Mouse (Mus musculus) erythroblast, embryonic 14.5 days (primary cell): ENCODE results near the gene Stub1. TPM values are rescaled to one million over a fixed set of nuclear protein-coding genes. Genes with fewer than 3 reads are reported as not detected.
A peak's percentile ranks its signal among the peaks of the same experiment; 100 is the strongest.

Experiments used
- H3K27me3 ChIP-seq: 2 replicates; pipeline ENCODE4 v1.6.1; 2012; ENCODE audit warnings: inconsistent platforms; ENCODE audit not compliant: control insufficient read depth
- H3K36me3 ChIP-seq: 2 replicates; pipeline ENCODE4 v1.6.1; 2012; ENCODE audit warnings: mild to moderate bottlenecking, inconsistent platforms; ENCODE audit not compliant: control insufficient read depth
- H3K4me1 ChIP-seq: 2 replicates; pipeline ENCODE4 v1.6.1; 2012; ENCODE audit warnings: inconsistent platforms; ENCODE audit not compliant: control insufficient read depth
- H3K4me3 ChIP-seq: replicated peaks from 2 replicates; pipeline ENCODE3; 2012; ENCODE audit warnings: moderate library complexity, mild to moderate bottlenecking, inconsistent platforms
- H3K9me3 ChIP-seq: 2 replicates; pipeline ENCODE4 v1.6.1; 2012; ENCODE audit warnings: low read length, inconsistent platforms, mixed read lengths; ENCODE audit not compliant: control insufficient read depth
- GATA1 ChIP-seq: IDR thresholded peaks from 2 replicates; pipeline ENCODE4 v1.6.1; 2012; ENCODE audit warnings: low read length, inconsistent platforms, mixed read lengths
- TAL1 ChIP-seq: IDR thresholded peaks from 3 replicates; pipeline ENCODE4 v1.6.1; 2012; ENCODE audit warnings: low read length, inconsistent platforms, mixed read lengths
- polyA plus RNA-seq: library from polyadenylated mRNA; stranded (reverse); fragments of >175 nt; gene quantifications from 2 replicates; pipeline ENCODE4 v1.2.3, GENCODE M21; 2012

Gene Stub1
- polyA plus RNA-seq, 1 experiment = 10.6 TPM

GRCm38 (mm10) chr17:25828712-25829557 lies 4.3 kb downstream of the Stub1 start, which contains the start of gene Jmjd8:
Jmjd8 (plus strand) TSS chr17:25828867.
- H3K4me1 ChIP-seq = peaks cover 93% of the 10 kb centered on the region
- TF ChIP-seq TAL1 (no peak), GATA1 (no peak; the same call in 1 of the 2 replicates)
- H3K27me3 ChIP-seq = no peaks in the 10 kb centered on the region
- no peaks in the 10 kb centered on the region for H3K9me3 ChIP-seq
- H3K36me3 ChIP-seq = peaks cover 64% of the 10 kb centered on the region
- peak within 1 kb of the TSS; percentile 73 for H3K4me3 ChIP-seq

DNA sequence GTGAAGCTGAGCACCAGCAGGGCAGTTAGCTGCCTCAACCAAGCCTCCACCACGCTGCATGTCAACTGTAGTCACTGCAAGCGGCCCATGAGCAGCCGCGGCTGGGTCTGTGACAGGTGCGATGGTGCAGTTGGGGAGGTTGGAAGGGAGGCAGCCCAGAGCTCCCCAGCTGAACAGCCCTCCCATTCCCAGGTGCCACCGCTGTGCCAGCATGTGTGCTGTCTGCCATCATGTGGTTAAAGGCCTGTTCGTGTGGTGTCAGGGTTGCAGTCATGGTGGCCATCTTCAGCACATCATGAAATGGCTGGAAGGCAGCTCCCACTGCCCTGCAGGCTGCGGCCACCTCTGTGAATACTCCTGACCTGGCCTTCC lies 5.0 kb downstream of the Stub1 start:
- no peak for TF ChIP-seq TAL1
- Histone ChIP-seq H3K36me3 (peaks cover 64% of the 10 kb centered on the region), H3K27me3 (no peaks in the 10 kb centered on the region), H3K4me3 (peak overlapping the region; percentile 73), H3K9me3 (no peaks in the 10 kb centered on the region), H3K4me1 (peaks cover 92% of the 10 kb centered on the region)

DNA sequence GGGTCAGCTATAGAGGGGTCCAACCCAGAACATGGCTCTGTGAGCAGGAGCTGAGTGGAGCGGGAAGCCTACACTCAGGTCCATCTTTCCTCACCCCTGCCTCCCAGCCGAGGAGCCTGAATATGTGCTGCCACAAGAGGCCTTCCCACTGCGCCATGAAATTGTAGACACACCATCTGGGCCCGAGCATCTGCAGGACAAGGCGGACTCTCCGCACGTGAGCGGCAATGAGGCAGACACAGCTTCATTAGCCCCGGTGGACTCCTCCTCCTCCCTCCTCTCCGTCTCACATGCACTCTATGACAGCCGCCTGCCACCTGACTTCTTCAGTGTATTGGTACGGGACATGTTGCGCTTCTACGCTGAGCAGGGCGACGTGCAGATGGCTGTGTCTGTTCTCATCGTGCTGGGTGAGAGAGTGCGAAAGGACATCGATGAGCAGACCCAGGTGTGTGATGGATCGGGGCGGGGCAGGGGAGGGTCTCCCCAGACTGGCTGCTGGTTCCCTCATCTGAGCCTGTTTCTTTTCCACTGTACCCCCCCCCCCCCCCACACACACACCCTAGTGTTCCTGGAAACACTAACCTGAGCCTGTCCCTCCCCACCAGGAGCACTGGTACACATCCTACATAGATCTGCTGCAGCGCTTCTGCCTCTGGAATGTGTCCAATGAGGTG lies 5.5 kb downstream of the Stub1 start:
- TF ChIP-seq GATA1 = no peak
- TF ChIP-seq TAL1 = no peak
- Histone ChIP-seq H3K9me3 (no peaks in the 10 kb centered on the region), H3K36me3 (peaks cover 64% of the 10 kb centered on the region), H3K4me1 (peaks cover 93% of the 10 kb centered on the region), H3K4me3 (no peak overlapping the region), H3K27me3 (peaks cover 2% of the 10 kb centered on the region)

DNA sequence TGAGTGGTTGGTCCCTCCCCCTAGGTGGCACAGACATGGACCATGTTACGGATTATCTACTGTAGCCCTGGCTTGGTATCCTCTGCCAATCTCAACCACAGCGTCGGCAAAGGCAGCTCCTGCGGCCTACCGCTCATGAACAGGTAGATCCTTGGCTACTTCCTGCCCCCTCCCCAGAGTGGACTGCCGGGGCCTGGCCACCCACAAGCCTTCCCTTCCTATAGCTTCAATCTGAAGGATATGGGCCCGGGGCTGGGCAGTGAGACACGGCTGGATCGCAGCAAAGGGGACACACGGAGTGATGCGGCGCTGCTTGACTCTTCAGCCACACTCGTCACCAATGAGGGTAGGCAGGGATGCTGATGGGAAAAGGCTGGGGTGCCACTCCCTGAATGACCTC lies 6.2 kb downstream of the Stub1 start:
- Histone ChIP-seq H3K36me3 (peaks cover 64% of the 10 kb centered on the region), H3K4me3 (no peak overlapping the region), H3K9me3 (no peaks in the 10 kb centered on the region), H3K4me1 (peaks cover 91% of the 10 kb centered on the region), H3K27me3 (peaks cover 8% of the 10 kb centered on the region)
- TF ChIP-seq TAL1 (no peak), GATA1 (no peak)

GRCm38 (mm10) chr17:25825984-25826570 lies 7.1 kb downstream of the Stub1 start:
- peaks cover 17% of the 10 kb centered on the region for H3K27me3 ChIP-seq
- peaks cover 55% of the 10 kb centered on the region for H3K36me3 ChIP-seq
- no peak overlapping the region for H3K4me3 ChIP-seq
- TF ChIP-seq GATA1 (no peak), TAL1 (no peak)
- peaks cover 81% of the 10 kb centered on the region for H3K4me1 ChIP-seq
- H3K9me3 ChIP-seq = no peaks in the 10 kb centered on the region

DNA sequence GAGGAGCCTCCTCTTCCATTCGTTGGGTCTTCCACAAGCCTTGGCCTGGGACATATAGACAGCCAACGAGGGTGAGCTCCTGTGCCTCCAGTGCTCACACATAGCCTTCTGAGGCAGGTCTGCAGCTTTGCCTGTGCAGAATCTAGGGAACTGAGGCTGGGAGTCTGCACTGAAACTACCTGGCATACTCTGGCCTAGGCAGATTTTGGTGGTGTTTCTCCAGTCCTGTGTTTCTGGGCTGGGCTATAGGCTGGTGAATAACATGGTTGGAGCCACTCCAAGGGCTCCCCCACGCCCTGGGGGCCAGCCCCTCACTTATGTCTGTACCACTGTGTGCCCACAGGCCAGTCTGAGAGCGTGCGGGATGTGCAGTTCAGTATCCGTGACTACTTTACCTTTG lies 7.9 kb downstream of the Stub1 start:
- TF ChIP-seq TAL1 (no peak), GATA1 (no peak)
- Histone ChIP-seq H3K4me3 (peak overlapping the region; percentile 73), H3K4me1 (peaks cover 74% of the 10 kb centered on the region), H3K9me3 (no peaks in the 10 kb centered on the region), H3K27me3 (peaks cover 24% of the 10 kb centered on the region), H3K36me3 (peaks cover 47% of the 10 kb centered on the region)

GRCm38 (mm10) chr17:25824362-25825142 lies 8.7 kb downstream of the Stub1 start:
- Histone ChIP-seq H3K9me3 (no peaks in the 10 kb centered on the region), H3K27me3 (peaks cover 32% of the 10 kb centered on the region), H3K36me3 (peaks cover 39% of the 10 kb centered on the region), H3K4me1 (peaks cover 70% of the 10 kb centered on the region), H3K4me3 (peak overlapping the region; percentile 73)
- no peak for TF ChIP-seq GATA1
- no peak for TF ChIP-seq TAL1

DNA sequence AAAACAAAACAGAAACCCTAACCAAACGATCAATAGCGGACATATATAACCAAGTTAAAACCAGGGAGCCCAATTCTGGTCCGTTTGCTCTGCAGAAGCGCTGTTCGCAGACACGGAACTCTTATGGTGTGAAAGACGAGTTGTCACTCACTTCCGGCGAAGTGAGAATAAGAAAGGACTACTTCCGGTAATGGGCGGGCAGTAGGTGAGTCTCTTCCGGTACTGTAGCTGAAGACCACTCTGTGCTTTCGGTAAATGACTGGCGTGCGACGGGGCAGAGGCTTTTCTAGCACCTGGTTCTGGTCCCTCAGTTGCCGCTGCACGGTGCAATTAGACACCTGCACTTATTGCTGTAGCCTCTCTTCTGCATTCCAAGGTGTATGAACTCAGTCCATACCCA lies 9.8 kb downstream of the Stub1 start, which contains the start of gene Wdr24:
Gene Wdr24 (plus strand): TSS at position 176 of the 400 bp plus-strand sequence.
- Histone ChIP-seq H3K4me3 (peak within 1 kb of the TSS; percentile 73), H3K36me3 (peaks cover 34% of the 10 kb centered on the region), H3K4me1 (peaks cover 66% of the 10 kb centered on the region), H3K27me3 (peaks cover 43% of the 10 kb centered on the region), H3K9me3 (no peaks in the 10 kb centered on the region)
- TF ChIP-seq GATA1 (no peak), TAL1 (no peak)
